Comparison of ENCODE assay signal across 24 mouse cellular contexts in genomic region chr8:13696157-13696556, GRCm38 (mm10). TPM values are rescaled to one million over a fixed set of nuclear protein-coding genes. Genes with fewer than 3 reads are reported as not detected.
DNase-seq lines count a peak whose midpoint lies in the region; ATAC-seq and TF ChIP-seq lines count a peak whose summit lies in the region.
"Had no signal": no experiment of that assay in that cellular context is flagged by ENCODE, and none has a peak within 500 bp of the region (broad histone marks: within the 10 kb centered on the region; RNA-seq: fewer than 3 reads in every experiment).

No protein-coding gene starts in this region.

- 54% methylated on average over 4 of the region's 4 CpGs for WGBS in intestine, embryonic 16.5 days
- WGBS in stomach, postnatal 0 days, result 36% methylated on average over 4 of the region's 4 CpGs

- no peak for TF ChIP-seq EP300 in stomach, postnatal 0 days (optimal IDR thresholded peaks at IDR 0.05)

- no peak overlapping the region for H3K9ac ChIP-seq in intestine, embryonic 16.5 days (ENCODE audit: low read depth, low read length)
- H3K9ac ChIP-seq in stomach, postnatal 0 days (ENCODE audit: low read length), result no peak overlapping the region
- H3K9ac ChIP-seq: forebrain, embryonic 15.5 days; heart, embryonic 15.5 days; hindbrain, embryonic 14.5 days; kidney, embryonic 15.5 days; limb, embryonic 15.5 days; liver, embryonic 14.5 days; lung, embryonic 15.5 days had no signal

- peaks cover 5% of the 10 kb centered on the region for H3K27me3 ChIP-seq in megakaryocyte, embryonic 14.5 days (replicated peaks)
- 0 out of 2 replicates have a peak, but pooled peaks cover 3% of the 10 kb centered on the region for H3K27me3 ChIP-seq in intestine, embryonic 16.5 days (replicated peaks; ENCODE audit: control insufficient read depth, insufficient read depth, low read length)
- H3K27me3 ChIP-seq in stomach, postnatal 0 days (ENCODE audit: control insufficient read depth, insufficient read depth, low read length), result no peaks in the 10 kb centered on the region
- H3K27me3 ChIP-seq: forebrain, embryonic 15.5 days; lung, embryonic 15.5 days had no signal

- H3K36me3 ChIP-seq in megakaryocyte, embryonic 14.5 days (replicated peaks; ENCODE audit: low read length), result peaks cover 7% of the 10 kb centered on the region
- no peaks in the 10 kb centered on the region for H3K36me3 ChIP-seq in intestine, embryonic 16.5 days (ENCODE audit: control insufficient read depth, insufficient read depth, low read length)
- no peaks in the 10 kb centered on the region for H3K36me3 ChIP-seq in stomach, postnatal 0 days (ENCODE audit: control insufficient read depth, insufficient read depth, low read length)
- H3K36me3 ChIP-seq: forebrain, embryonic 15.5 days; heart, embryonic 15.5 days; kidney, embryonic 15.5 days; limb, embryonic 15.5 days; lung, embryonic 15.5 days had no signal

- peak; percentile 2 to 6 for DNase-seq in cerebellum, postnatal 25 days
- DNase-seq in cerebellum, adult 18-20 months, result no peak
- DNase-seq in stomach, postnatal 0 days (ENCODE audit: low spot score), result peak; percentile 62
- no peak for DNase-seq in layer of hippocampus, adult 9-10 months (ENCODE audit: low spot score)
- DNase-seq: gastrocnemius, postnatal 36 days; heart, adult 2 months; heart, postnatal 36 days; kidney, postnatal 36 days; left cerebral cortex, postnatal 4 days had no signal

- peaks cover 88% of the 10 kb centered on the region for H3K4me1 ChIP-seq in megakaryocyte, embryonic 14.5 days
- peaks cover 35% of the 10 kb centered on the region for H3K4me1 ChIP-seq in intestine, embryonic 16.5 days (ENCODE audit: control insufficient read depth, insufficient read depth, low read length)
- H3K4me1 ChIP-seq in stomach, postnatal 0 days (replicated peaks; ENCODE audit: control insufficient read depth, insufficient read depth), result peaks cover 5% of the 10 kb centered on the region; the same call in 1 of the 2 replicates
- H3K4me1 ChIP-seq: limb, embryonic 15.5 days; lung, embryonic 15.5 days had no signal

- 0 out of 2 replicates have a peak overlapping the region, but pooled peaks have one; percentile 22 for H3K4me2 ChIP-seq in intestine, embryonic 16.5 days (ENCODE audit: low read depth, low read length)
- H3K4me2 ChIP-seq in stomach, postnatal 0 days (replicated peaks; ENCODE audit: low read depth), result no peak overlapping the region
- H3K4me2 ChIP-seq: forebrain, embryonic 15.5 days; heart, embryonic 15.5 days; hindbrain, embryonic 14.5 days; kidney, embryonic 15.5 days; limb, embryonic 15.5 days; lung, embryonic 15.5 days; midbrain, embryonic 11.5 days had no signal

- peak overlapping the region; percentile 34 for H3K4me3 ChIP-seq in megakaryocyte, embryonic 14.5 days (replicated peaks)
- H3K4me3 ChIP-seq in intestine, embryonic 16.5 days (ENCODE audit: low read length), result no peak overlapping the region
- no peak overlapping the region for H3K4me3 ChIP-seq in stomach, postnatal 0 days (ENCODE audit: low read depth, low read length)
- H3K4me3 ChIP-seq: forebrain, embryonic 15.5 days; heart, adult 2 months; heart, embryonic 15.5 days; kidney, embryonic 15.5 days; left cerebral cortex, adult 2 months; limb, embryonic 15.5 days; lung, embryonic 15.5 days had no signal

- TF ChIP-seq CTCF in stomach, postnatal 0 days (IDR thresholded peaks at IDR 0.05; ENCODE audit: low read depth), result no peak

- peak overlapping the region; percentile 45 for H3K27ac ChIP-seq in intestine, embryonic 16.5 days (ENCODE audit: low read length)
- peak overlapping the region; percentile 82 for H3K27ac ChIP-seq in stomach, postnatal 0 days (replicated peaks)
- H3K27ac ChIP-seq: forebrain, embryonic 15.5 days; heart, adult 2 months; heart, embryonic 15.5 days; hindbrain, embryonic 14.5 days; kidney, embryonic 15.5 days; left cerebral cortex, adult 2 months; limb, embryonic 15.5 days; liver, embryonic 14.5 days; lung, embryonic 15.5 days had no signal

- H3K9me3 ChIP-seq in megakaryocyte, embryonic 14.5 days, result no peaks in the 10 kb centered on the region
- no peaks in the 10 kb centered on the region for H3K9me3 ChIP-seq in intestine, embryonic 16.5 days (ENCODE audit: control insufficient read depth, low read length)
- no peaks in the 10 kb centered on the region for H3K9me3 ChIP-seq in stomach, postnatal 0 days (ENCODE audit: control insufficient read depth, low read length)
- H3K9me3 ChIP-seq: forebrain, embryonic 15.5 days; heart, embryonic 15.5 days; kidney, embryonic 15.5 days; limb, embryonic 15.5 days; lung, embryonic 15.5 days had no signal

- no peak for ATAC-seq in megakaryocyte, adult 5-6 weeks (ENCODE audit: poor library complexity, severe bottlenecking)
- ATAC-seq in intestine, embryonic 16.5 days, result peak; percentile 29; the same call in 1 of the 2 replicates
- ATAC-seq in stomach, postnatal 0 days (ENCODE audit: low FRiP score, low TSS enrichment), result peak; percentile 50
- ATAC-seq: forebrain, embryonic 15.5 days had no signal

RNA-seq across cellular contexts. Expression of gene Cfap97d2, which starts 9.5 kb away (rescaled TPM):
- 6.9 TPM in 1 of 2 replicates, not detected in the other for polyA plus RNA-seq in megakaryocyte, embryonic 14.5 days (2012; ENCODE audit: insufficient read depth, low replicate concordance)
- total RNA-seq in megakaryocyte, adult 5-6 weeks (2015), result not detected in 2 replicates
- total RNA-seq in megakaryocyte, adult 5-6 weeks (2017), result not detected in 2 replicates
- polyA plus RNA-seq in intestine, embryonic 16.5 days (2015; fragmentation: Nextera tagmentation; extraction: Ambion mirVana), result 0.18 TPM in 1 of 2 replicates, not detected in the other
- 0.13 and 0.17 TPM in 2 replicates for polyA plus RNA-seq in stomach, postnatal 0 days (2015; fragmentation: Nextera tagmentation; extraction: Ambion mirVana)
- total RNA-seq: gastrocnemius, postnatal 36 days; heart, postnatal 36 days; neutrophil, adult 5-6 weeks had no signal
- polyA plus RNA-seq: heart, embryonic 15.5 days; intestine, embryonic 14.5 days; kidney, embryonic 15.5 days; limb, embryonic 15.5 days; thymus, postnatal 0 days had no signal

RNA-seq across cellular contexts. Expression of gene Rasa3, which starts 18.8 kb away (rescaled TPM):
- 86.3 and 103 TPM in 2 replicates for polyA plus RNA-seq in megakaryocyte, embryonic 14.5 days (2012; ENCODE audit: insufficient read depth, low replicate concordance)
- total RNA-seq in megakaryocyte, adult 5-6 weeks (2015), result 72.8 and 75.0 TPM in 2 replicates
- 159 and 164 TPM in 2 replicates for total RNA-seq in megakaryocyte, adult 5-6 weeks (2017)
- 20.7 and 21.3 TPM in 2 replicates for polyA plus RNA-seq in intestine, embryonic 16.5 days (2015; fragmentation: Nextera tagmentation; extraction: Ambion mirVana)
- polyA plus RNA-seq in stomach, postnatal 0 days (2015; fragmentation: Nextera tagmentation; extraction: Ambion mirVana), result 12.0 and 12.4 TPM in 2 replicates

Comparison
In these comparisons a context has a peak if more than half of its experiments do, and no peak if none do; other contexts are left out.
1. DNase-seq: peak in cerebellum, postnatal 25 days (2 of 2) and stomach, postnatal 0 days (single experiment); none in cerebellum, adult 18-20 months (0 of 2) and layer of hippocampus, adult 9-10 months (single experiment).